Comparison of ENCODE assay signal across 22 mouse cellular contexts in genomic region chr14:99624380-99625327, GRCm38 (mm10).
DNase-seq lines count a peak whose midpoint lies in the region; ATAC-seq and TF ChIP-seq lines count a peak whose summit lies in the region.
"Had no signal": no experiment of that assay in that cellular context is flagged by ENCODE, and none has a peak within 500 bp of the region (broad histone marks: within the 10 kb centered on the region; RNA-seq: fewer than 3 reads in every experiment).

No protein-coding gene starts in this region.

- WGBS in lung, embryonic 16.5 days = 62% methylated on average over 10 of the region's 10 CpGs
- 57% methylated on average over 10 of the region's 10 CpGs for WGBS in intestine, embryonic 16.5 days
- 57% methylated on average over 10 of the region's 10 CpGs for WGBS in stomach, embryonic 15.5 days

- no peak for TF ChIP-seq CTCF in C2C12 (IDR thresholded peaks at IDR 0.05; ENCODE audit: control insufficient read depth, insufficient read depth, insufficient read length)
- TF ChIP-seq CTCF in left cerebral cortex, adult 2 months (IDR thresholded peaks at IDR 0.05) = no peak

- H3K9me3 ChIP-seq in lung, embryonic 16.5 days (ENCODE audit: control insufficient read depth, low read length) = no peaks in the 10 kb centered on the region
- no peaks in the 10 kb centered on the region for H3K9me3 ChIP-seq in intestine, embryonic 16.5 days (ENCODE audit: control insufficient read depth, low read length)
- H3K9me3 ChIP-seq in stomach, embryonic 15.5 days = no peaks in the 10 kb centered on the region
- H3K9me3 ChIP-seq: embryonic facial prominence, embryonic 10.5 days; heart, embryonic 10.5 days; limb, embryonic 15.5 days; midbrain, embryonic 10.5 days had no signal

- H3K4me2 ChIP-seq in lung, embryonic 16.5 days (ENCODE audit: low read depth, low read length) = no peak overlapping the region
- no peak overlapping the region for H3K4me2 ChIP-seq in intestine, embryonic 16.5 days (ENCODE audit: low read depth, low read length)
- no peak overlapping the region for H3K4me2 ChIP-seq in stomach, embryonic 15.5 days
- H3K4me2 ChIP-seq: limb, embryonic 15.5 days had no signal

- no peak overlapping the region for H3K9ac ChIP-seq in lung, embryonic 16.5 days (ENCODE audit: low read length)
- H3K9ac ChIP-seq in intestine, embryonic 16.5 days (ENCODE audit: low read depth, low read length) = no peak overlapping the region; the same call in 1 of the 2 replicates
- no peak overlapping the region for H3K9ac ChIP-seq in stomach, embryonic 15.5 days
- H3K9ac ChIP-seq: limb, embryonic 15.5 days had no signal

- intact Hi-C loops in left cerebral cortex, adult 2 months (cut with DNase I) = no loop called here

- ATAC-seq in lung, embryonic 16.5 days (ENCODE audit: low read depth) = peak; percentile 51; the same call in 1 of the 2 replicates
- peak; percentile 78 for ATAC-seq in intestine, embryonic 16.5 days
- ATAC-seq in stomach, embryonic 15.5 days (ENCODE audit: insufficient read depth, low FRiP score, low read depth) = no peak; the same call in 1 of the 2 replicates
- ATAC-seq: forebrain, embryonic 14.5 days; hindbrain, embryonic 16.5 days had no signal

- no peaks in the 10 kb centered on the region; the same call in 1 of the 2 replicates for H3K4me1 ChIP-seq in lung, embryonic 16.5 days (replicated peaks; ENCODE audit: control insufficient read depth, insufficient read depth, low read length)
- no peaks in the 10 kb centered on the region for H3K4me1 ChIP-seq in intestine, embryonic 16.5 days (ENCODE audit: control insufficient read depth, insufficient read depth, low read length)
- no peaks in the 10 kb centered on the region; the same call in 1 of the 2 replicates for H3K4me1 ChIP-seq in stomach, embryonic 15.5 days
- H3K4me1 ChIP-seq: heart, embryonic 10.5 days; limb, embryonic 15.5 days; midbrain, embryonic 10.5 days had no signal

- H3ac ChIP-seq in C2C12 (ENCODE audit: control insufficient read depth, insufficient read length, low read depth) = no peak overlapping the region

- H3K27ac ChIP-seq in lung, embryonic 16.5 days (ENCODE audit: low read length) = no peak overlapping the region
- H3K27ac ChIP-seq in intestine, embryonic 16.5 days (ENCODE audit: low read length) = peak overlapping the region; percentile 74; the same call in 1 of the 2 replicates
- H3K27ac ChIP-seq in stomach, embryonic 15.5 days = 0 out of 2 replicates have a peak overlapping the region, but pooled peaks have one; percentile 11
- no peak overlapping the region for H3K27ac ChIP-seq in left cerebral cortex, adult 2 months
- H3K27ac ChIP-seq: embryonic facial prominence, embryonic 10.5 days; heart, embryonic 10.5 days; limb, embryonic 15.5 days; midbrain, embryonic 10.5 days had no signal

- no peak for DNase-seq in lung, postnatal 4 days
- DNase-seq in cerebellum, adult 8-10 months = no peak
- no peak for DNase-seq in cerebellum, adult 9-11 months
- no peak for DNase-seq in left cerebral cortex, adult 2 months (ENCODE audit: extremely low spot score in 1 of 2, low spot score in 2 of 2)
- DNase-seq: B cell, adult 2 months; cerebellum, postnatal 25 days; gastrocnemius, postnatal 36 days; kidney, adult 2 months; kidney, postnatal 36 days; right cerebral cortex, postnatal 14 days; thymus, postnatal 36 days had no signal

- H3K36me3 ChIP-seq in lung, embryonic 16.5 days (ENCODE audit: control insufficient read depth, insufficient read depth, low read length) = no peaks in the 10 kb centered on the region
- no peaks in the 10 kb centered on the region for H3K36me3 ChIP-seq in C2C12 (ENCODE audit: control insufficient read depth, insufficient read depth)
- no peaks in the 10 kb centered on the region for H3K36me3 ChIP-seq in intestine, embryonic 16.5 days (ENCODE audit: control insufficient read depth, insufficient read depth, low read length)
- H3K36me3 ChIP-seq in stomach, embryonic 15.5 days = no peaks in the 10 kb centered on the region
- H3K36me3 ChIP-seq: embryonic facial prominence, embryonic 10.5 days; heart, embryonic 10.5 days; limb, embryonic 15.5 days; midbrain, embryonic 10.5 days had no signal

- no peaks in the 10 kb centered on the region for H3K79me2 ChIP-seq in C2C12 (ENCODE audit: control insufficient read depth, insufficient read depth)

- no peak overlapping the region for H3K4me3 ChIP-seq in lung, embryonic 16.5 days (ENCODE audit: low read length)
- H3K4me3 ChIP-seq in C2C12 (ENCODE audit: insufficient read depth, poor library complexity, severe bottlenecking) = no peak overlapping the region
- no peak overlapping the region for H3K4me3 ChIP-seq in intestine, embryonic 16.5 days (ENCODE audit: low read length)
- no peak overlapping the region for H3K4me3 ChIP-seq in stomach, embryonic 15.5 days (replicated peaks)
- H3K4me3 ChIP-seq in left cerebral cortex, adult 2 months = no peak overlapping the region
- H3K4me3 ChIP-seq: embryonic facial prominence, embryonic 10.5 days; erythroblast, embryonic 14.5 days; heart, embryonic 10.5 days; limb, embryonic 15.5 days; midbrain, embryonic 10.5 days had no signal

- H3K79me3 ChIP-seq in C2C12 (ENCODE audit: low read depth) = no peaks in the 10 kb centered on the region

- no peaks in the 10 kb centered on the region for H3K27me3 ChIP-seq in lung, embryonic 16.5 days (ENCODE audit: control insufficient read depth, insufficient read depth, low read depth, low read length)
- no peaks in the 10 kb centered on the region for H3K27me3 ChIP-seq in C2C12 (ENCODE audit: control insufficient read depth, insufficient read depth, insufficient read length)
- H3K27me3 ChIP-seq in intestine, embryonic 16.5 days (replicated peaks; ENCODE audit: control insufficient read depth, insufficient read depth, low read length) = no peaks in the 10 kb centered on the region
- H3K27me3 ChIP-seq in stomach, embryonic 15.5 days (replicated peaks) = no peaks in the 10 kb centered on the region
- H3K27me3 ChIP-seq: limb, embryonic 15.5 days had no signal

TF ChIP-seq in C2C12, 6 proteins besides CTCF, POLR2A, EP300 and RAD21:
- TF ChIP-seq MYOG (IDR thresholded peaks at IDR 0.05; ENCODE audit: control insufficient read depth, extremely low read depth, insufficient read length) (no peak), USF1 (IDR thresholded peaks at IDR 0.05; ENCODE audit: low read depth) (peak; percentile 41), MAX (IDR thresholded peaks at IDR 0.05) (peak; percentile 72), CEBPB (IDR thresholded peaks at IDR 0.05; ENCODE audit: low read depth) (peak; percentile 74), FOSL1 (IDR thresholded peaks at IDR 0.05; ENCODE audit: insufficient read depth, low read length, poor library complexity, severe bottlenecking) (peak; percentile 16), MYOD1 (IDR thresholded peaks at IDR 0.05; ENCODE audit: control insufficient read depth, insufficient read length, low read depth) (no peak)
TF ChIP-seq in C2C12: peak in this region for 4.

Comparison
In these comparisons a context has a peak if more than half of its experiments do, and no peak if none do; other contexts are left out.
1. H3K27ac ChIP-seq: peak in intestine, embryonic 16.5 days (single experiment) and stomach, embryonic 15.5 days (single experiment); none in lung, embryonic 16.5 days (single experiment) and left cerebral cortex, adult 2 months (single experiment).